Mouse (Mus musculus) naive thymus-derived CD4-positive, alpha-beta T cell, adult 2 months (primary cell): ENCODE measurements around the gene Olfr262.
"Not testable (repeated sequence)": the region's sequence is repeated elsewhere in the genome, so short reads cannot be mapped to it uniquely, and the experiment has no call there.

Experiments used
- DNase-seq: peaks from one replicate; pipeline ENCODE4 v3.0.0-alpha.2; 2011; ENCODE audit warnings: low read depth

Olfr262 gene

GRCm38 (mm10) chr19:12241559-12241958, at the start of gene Olfr262:
Gene Olfr262 (minus strand): TSS chr19:12241659.
- DNase-seq, result no peak

- DNase-seq, result no peak
Observed at GRCm38 (mm10) chr19:12279554-12279953, 38.1 kb upstream of the Olfr262 start, which contains the start of gene Olfr1434. Gene Olfr1434 (plus strand): TSS chr19:12279854.

DNA sequence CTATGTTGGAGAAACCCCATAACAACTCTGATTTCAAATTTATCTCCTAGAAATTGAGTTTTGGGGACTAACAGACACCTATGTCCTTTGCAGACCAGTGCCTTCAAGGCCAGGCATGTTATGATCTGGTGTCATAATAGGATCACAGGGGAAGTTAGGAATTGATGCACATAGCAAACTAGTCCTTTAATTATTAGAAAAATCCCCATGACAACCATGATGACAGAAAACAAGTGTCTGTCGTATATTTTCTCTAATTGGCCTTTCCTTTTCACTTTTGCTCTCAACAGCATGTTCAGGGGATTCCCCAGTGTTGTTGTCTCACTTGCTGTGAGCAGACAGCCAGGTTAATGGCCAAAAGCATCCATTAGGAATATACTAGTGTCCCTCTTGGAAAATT, 19.3 kb upstream of the Olfr262 start, which contains the start of gene Olfr235:
TSS of gene Olfr235 (plus strand) at position 301 of the 400 bp plus-strand sequence.
- DNase-seq, result no peak

GRCm38 (mm10) chr19:12232496-12232895, 9.0 kb downstream of the Olfr262 start, which contains the start of gene Olfr1432:
Gene Olfr1432 (minus strand): TSS chr19:12232596.
- not testable (repeated sequence) for DNase-seq

- DNase-seq, result no peak
Observed at GRCm38 (mm10) chr19:12200334-12200733, 41.1 kb downstream of the Olfr262 start, which contains the start of gene Olfr1431. Gene Olfr1431 (plus strand): TSS chr19:12200634.

DNA sequence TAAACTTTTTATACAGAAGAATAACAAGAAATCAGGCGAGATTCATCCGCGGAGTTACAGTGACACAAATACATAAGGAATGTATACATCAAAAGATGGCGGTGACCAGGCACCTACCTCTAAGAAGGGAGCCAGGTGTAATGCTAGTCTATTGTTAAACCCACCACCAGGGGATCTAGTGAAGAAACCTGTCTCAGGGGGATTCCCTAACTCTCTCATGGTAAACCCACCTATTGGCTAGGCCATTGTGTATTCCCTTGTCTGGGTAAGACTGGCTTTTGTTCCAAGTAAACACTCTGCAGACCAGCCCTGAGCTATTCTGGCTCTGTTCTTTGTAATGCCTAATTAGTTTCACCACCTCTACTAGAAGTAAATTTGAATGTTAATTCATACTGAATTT, 42.4 kb downstream of the Olfr262 start:
- DNase-seq, result not testable (repeated sequence)
